Mouse (Mus musculus) inflammation-experienced regulatory T-cells, adult 6 months (primary cell): ENCODE data around the gene Bptf. TPM values are rescaled to one million over a fixed set of nuclear protein-coding genes. Genes with fewer than 3 reads are reported as not detected.
"Not testable (repeated sequence)": the region's sequence is repeated elsewhere in the genome, so short reads cannot be mapped to it uniquely, and the experiment has no call there.

Experiments
- ATAC-seq: one replicate; pipeline ENCODE4 v1.8.0; 2017
- polyA plus RNA-seq, 3 experiments: library from polyadenylated mRNA; unstranded; fragments of 100-300 nt; shearing (Covaris generic); gene quantifications; one replicate each; pipeline ENCODE4 v1.2.1; 2017

Bptf gene
- polyA plus RNA-seq, 3 experiments from 2014 or later: 44.7 to 85.4 (median 83.8) TPM

DNA sequence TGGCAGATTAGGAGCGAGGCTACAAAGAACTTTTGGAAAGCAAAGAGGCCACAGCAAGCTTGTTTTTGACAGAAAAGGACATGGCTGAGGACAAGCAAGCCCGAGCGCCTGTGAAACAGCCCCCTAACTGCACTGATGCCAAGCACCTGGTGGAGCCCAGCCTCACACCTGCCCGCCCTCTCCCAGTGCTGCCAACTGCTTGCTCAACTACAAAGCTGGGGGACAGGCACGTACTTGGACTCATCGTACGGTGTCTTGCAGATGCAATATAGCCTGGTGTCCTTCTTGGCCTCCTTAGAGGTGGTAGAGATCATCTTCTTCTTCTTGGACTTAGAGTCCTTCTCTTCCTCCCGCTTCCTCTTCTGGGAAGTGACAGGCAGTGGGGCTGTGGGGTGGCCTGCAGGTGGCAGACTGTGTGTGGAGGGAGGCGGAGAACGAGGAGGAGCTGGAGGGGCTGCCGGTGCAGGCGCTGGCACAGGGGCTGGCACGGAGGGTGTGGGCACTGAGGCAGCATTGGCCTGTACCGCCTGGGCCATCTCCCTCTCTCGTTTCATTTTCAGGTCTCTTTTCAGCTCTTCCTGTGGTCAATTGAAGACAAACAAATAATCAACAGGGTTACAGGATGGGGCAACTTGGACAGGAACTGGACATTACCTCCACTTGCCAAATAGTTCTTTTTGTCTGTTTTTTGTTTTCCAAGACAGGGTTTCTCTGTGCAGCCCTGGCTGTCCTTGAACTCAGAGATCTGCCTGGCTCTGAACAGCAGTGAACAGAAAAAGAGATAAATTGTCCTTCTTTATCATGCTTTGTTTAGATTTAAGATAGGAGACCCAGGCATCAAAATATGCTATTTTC, 84.9 kb downstream of the Bptf start:
- ATAC-seq: no peak

- no peak for ATAC-seq
Observed at GRCm38 (mm10) chr11:107045546-107045945, 86.4 kb downstream of the Bptf start.

GRCm38 (mm10) chr11:107044321-107044720, 87.6 kb downstream of the Bptf start:
- peak; percentile 67 for ATAC-seq

DNA sequence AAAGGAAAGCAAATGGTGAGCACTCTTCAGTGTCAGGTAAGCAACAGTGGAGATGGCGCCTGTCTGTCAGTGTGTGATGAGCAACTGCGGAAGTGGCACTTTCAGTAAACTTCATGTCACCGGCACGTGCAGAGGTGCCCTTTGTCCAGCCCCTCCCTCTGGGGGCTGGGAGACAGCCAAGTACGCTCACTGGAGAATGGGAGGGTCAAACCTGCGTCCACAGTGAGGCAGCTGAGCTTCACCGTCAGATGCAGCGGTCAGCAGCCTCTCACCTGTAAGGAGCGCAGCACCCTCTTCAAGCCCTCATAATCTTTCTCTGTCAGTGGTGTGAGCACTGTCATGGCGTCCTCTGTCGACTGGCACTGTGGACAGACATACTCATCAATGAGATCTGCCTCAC, 88.6 kb downstream of the Bptf start:
- no peak for ATAC-seq

GRCm38 (mm10) chr11:107041396-107041795, 90.5 kb downstream of the Bptf start:
- ATAC-seq: no peak

- ATAC-seq: no peak
Observed at GRCm38 (mm10) chr11:107039417-107039816, 92.5 kb downstream of the Bptf start.

DNA sequence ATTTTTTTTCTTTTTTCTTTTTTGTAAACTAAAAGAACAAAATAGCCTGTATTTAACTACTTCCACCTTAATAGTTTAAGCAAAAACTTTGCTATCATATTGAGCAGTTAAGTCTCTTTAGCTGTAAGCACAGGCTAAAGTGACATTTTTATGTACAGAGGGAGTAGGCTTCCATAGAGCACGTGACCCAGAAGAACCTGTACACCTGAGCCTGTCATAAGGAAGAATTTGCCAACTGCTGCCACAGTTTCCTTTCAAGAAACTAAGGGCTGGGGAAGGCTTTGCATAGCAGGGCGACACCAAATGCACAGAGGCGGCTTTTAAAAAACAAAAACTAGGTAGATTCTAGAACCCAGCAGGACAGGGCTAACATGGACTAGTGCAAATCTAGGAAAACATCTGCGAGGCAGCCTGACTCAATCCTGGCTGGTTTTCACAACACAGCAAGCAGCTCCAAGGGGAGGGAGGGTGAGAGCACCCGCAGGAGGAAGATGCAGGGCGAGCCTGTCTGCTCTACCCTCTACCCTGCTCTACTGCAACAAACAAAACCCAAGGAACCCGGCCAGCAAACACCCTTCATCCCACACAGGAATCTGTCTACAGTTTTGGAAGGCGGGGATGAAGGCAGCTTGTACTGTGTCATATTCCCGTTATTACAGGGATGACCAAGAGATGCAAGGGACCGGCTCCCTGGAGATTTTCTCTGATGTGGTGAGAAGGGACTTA, 97.7 kb downstream of the Bptf start:
- no peak for ATAC-seq

GRCm38 (mm10) chr11:107031635-107032034, 100.3 kb downstream of the Bptf start:
- no peak for ATAC-seq

DNA sequence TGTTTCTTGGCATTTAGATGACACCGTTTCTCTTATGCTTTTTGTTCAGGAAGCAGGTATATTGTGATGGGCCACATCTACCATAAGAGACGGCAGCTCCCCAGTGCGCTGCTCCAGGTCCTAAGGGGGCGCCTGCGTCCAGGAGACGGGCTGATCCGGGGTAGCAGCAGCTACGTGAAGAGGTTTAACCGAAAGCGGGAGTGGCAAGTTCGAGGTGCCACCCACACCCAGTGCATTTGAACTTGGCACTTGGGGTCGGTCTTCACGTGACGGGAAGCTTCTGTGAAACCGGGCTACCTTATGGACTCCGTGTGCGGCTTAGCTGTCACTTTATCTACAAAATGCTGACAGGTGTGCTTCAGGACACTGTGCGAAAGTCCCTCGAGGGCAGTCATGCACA, 102.4 kb downstream of the Bptf start:
- ATAC-seq: no peak

- ATAC-seq: no peak
Observed at GRCm38 (mm10) chr11:107028754-107029153, 103.2 kb downstream of the Bptf start.

DNA sequence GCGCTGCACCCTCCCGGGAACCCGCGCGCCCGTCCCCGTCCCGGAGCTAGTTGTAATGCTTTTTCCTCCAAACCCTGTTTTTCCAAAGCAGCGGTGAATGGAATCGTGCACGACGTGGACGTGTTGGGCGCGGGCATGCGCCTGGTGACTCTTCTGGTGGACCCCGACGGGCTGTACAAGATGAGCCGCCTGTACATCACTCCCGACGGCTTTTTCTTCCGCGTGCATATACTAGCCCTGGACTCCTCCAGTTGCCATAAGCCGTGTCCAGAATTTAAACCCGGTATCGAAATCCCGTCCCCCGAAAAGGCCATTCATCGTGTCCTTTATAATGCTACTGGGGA, 103.7 kb downstream of the Bptf start:
- peak; percentile 5 for ATAC-seq

- peak; percentile 75 for ATAC-seq
Observed at GRCm38 (mm10) chr11:107027431-107028274, 104.3 kb downstream of the Bptf start.

- ATAC-seq: no peak
Observed at GRCm38 (mm10) chr11:107026554-107027430, 105.1 kb downstream of the Bptf start.

DNA sequence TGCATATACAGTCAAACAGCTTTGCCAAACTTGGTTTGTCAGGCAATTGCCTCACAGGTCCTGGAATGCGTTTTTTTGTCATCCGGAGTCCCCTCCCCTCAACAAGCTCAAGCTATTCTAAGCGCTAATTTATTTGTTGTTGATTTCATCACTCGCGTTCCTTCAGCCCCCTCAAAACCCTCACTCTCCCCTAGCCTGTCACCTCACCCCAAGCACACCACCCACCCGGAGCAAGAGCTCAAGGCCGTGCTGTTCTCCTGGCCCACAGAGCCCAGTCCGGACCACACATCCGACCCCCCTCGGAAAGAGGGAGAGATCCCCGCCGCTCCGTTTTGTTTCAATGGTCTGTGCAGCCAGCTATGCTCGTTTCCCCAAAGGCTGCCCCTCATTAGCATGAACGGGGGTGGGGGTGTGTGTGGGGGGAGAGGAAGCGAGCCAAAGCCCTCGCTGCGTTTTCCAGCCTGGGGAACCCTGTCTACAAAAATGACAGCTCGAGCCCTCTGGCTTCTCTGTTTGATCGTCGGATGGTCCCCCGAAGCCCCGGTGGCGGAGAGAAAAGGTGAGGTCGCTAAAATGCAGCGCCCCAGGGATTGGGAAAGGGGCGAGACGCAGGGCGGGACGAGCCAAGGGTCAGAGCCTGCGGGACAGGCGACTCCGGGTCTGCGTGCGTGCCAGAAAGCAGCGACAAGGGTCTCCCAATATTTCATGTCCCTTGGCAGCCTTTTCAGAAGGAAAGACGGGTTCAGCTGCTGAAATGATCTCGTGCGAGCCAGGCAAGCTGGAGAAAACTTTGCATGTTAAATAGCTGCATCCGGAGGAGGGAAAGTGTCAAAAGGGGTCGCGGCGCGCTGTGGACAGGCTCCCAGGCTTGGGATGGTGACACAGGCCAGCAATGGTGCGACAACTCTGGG, 106.3 kb downstream of the Bptf start, which contains the start of gene 1810010H24Rik:
TSS of gene 1810010H24Rik (plus strand) at position 271 of the 911 bp plus-strand sequence.
- peak; percentile 17 for ATAC-seq

DNA sequence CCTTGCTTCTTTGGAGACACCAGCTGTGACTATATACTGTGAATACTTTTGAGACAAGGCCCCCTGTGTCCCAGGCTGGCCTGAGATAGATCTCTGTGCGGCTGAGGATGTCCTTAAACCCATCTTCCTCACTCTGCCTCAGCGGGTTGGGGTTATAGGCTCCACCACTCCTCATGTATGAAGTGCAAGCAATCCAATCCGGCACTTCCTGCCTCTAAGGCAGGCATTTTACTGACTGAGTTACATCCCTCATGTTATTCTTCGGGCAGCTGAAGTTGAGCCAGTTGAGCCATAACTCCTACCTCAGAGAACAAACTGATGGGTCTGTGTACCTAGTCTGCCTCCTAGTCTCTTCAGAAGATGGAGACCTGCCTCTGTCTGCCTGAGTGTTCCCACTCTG, 107.5 kb downstream of the Bptf start:
- no peak for ATAC-seq

GRCm38 (mm10) chr11:107022050-107022683, 109.8 kb downstream of the Bptf start:
- ATAC-seq: no peak

- not testable (repeated sequence) for ATAC-seq
Observed at GRCm38 (mm10) chr11:107019722-107020121, 112.2 kb downstream of the Bptf start.

GRCm38 (mm10) chr11:107019318-107019717, 112.6 kb downstream of the Bptf start:
- ATAC-seq: no peak

GRCm38 (mm10) chr11:107018606-107019005, 113.3 kb downstream of the Bptf start:
- ATAC-seq: no peak

DNA sequence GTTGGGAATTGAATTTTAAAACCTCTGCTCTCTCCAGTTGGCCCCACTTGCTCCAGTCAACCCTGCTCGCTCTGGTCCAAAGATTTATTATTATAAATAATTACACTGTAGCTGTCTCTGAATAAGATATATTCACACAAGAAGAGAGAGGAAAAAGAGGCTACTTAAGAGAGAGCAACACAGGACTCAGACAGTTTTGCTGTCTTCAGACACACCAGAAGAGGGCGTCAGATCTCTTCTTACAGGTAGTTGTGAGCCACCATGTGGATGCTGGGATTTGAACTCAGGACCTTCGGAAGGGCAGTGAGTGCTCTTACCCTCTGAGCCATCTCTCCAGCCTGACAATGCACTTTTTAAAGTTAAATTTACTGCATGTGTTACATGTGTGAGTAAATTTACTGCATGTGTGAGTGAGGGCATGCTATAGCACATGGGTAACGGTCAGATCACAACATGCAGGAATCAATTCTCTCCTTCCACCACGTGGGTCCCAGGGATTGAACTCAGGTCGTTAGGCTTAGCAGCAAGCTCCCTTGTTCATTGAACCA, 114.5 kb downstream of the Bptf start:
- ATAC-seq: no peak
